Mouse (Mus musculus) megakaryocyte progenitor cell, adult 5-6 weeks (primary cell): ENCODE results near the gene Prdm8. TPM values are rescaled to one million over a fixed set of nuclear protein-coding genes. Genes with fewer than 3 reads are reported as not detected.
A peak's percentile ranks its signal among the peaks of the same experiment; 100 is the strongest.

ENCODE experiments used
- ATAC-seq: replicated peaks from 2 replicates; pipeline ENCODE4 v1.8.0; 2016; ENCODE audit warnings: mild to moderate bottlenecking, moderate TSS enrichment, inconsistent platforms; ENCODE audit not compliant: poor library complexity
- total RNA-seq, 2 experiments: library from RNA; stranded (forward) in 1 of 2; stranded (reverse) in 1 of 2; fragments of 157-497, 149-512 nt in 1 of 2; fragments of 200-1000 nt in 1 of 2; gene quantifications; 2 replicates each; pipeline versions ENCODE4 v1.2.3 to v1.2.4; 2015 to 2017

Prdm8 gene
- total RNA-seq (2015): not detected in 2 replicates
- total RNA-seq (2017): not detected in 2 replicates

DNA sequence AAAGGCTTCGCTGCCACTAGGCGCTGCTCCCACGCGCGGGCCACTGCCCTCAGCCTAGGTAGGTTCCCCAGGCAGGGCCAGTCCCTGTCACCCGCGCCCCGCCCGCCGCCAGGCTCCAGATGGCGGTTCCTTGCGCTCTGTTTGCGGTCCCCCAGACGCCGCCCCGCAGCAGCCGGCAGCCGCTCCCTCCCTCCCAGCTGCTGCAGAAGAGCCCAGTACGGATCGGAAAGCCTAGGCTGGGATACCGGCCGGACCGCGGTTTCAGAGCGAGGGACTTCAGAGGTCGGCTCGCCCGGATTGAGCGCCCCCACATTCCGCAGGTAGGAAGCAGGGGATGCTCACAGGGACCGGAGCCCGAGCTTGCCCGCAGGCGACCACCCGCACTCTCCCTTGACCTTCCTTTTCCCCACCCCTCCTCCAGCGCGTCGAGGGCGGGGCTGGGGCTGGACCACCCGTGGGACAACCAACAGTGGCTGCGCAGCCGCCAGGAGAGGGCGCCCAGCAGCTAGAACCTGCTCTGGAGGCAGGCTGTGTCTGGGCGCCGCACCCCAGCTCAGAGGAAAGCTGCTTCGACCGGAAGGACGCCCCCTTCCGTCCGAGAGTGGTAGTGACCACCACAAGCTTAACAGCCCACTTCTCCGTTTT is at the start of gene Prdm8:
Prdm8 (plus strand) TSS at position 19 of the 645 bp plus-strand sequence.
- peak; percentile 81 for ATAC-seq

DNA sequence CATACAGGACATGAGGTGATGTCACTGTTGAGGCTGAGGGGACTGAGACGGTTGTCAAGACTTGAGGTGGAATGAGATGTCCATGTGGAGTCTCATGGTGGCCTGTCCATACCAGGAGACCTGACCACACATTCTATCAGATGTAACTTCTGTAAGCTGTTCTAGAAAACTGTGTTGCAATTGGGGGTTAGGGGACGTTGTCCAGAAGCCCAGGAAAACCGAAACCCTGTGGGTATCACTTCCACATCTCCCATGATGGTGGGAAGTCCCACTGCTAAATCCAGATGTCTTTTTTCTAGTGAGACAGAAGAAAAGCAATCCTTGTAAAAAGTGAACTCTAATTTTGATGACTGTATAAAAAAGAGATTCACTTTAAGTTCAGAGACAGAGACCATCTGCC is 39.9 kb upstream of the Prdm8 start:
- ATAC-seq: peak; percentile 73

DNA sequence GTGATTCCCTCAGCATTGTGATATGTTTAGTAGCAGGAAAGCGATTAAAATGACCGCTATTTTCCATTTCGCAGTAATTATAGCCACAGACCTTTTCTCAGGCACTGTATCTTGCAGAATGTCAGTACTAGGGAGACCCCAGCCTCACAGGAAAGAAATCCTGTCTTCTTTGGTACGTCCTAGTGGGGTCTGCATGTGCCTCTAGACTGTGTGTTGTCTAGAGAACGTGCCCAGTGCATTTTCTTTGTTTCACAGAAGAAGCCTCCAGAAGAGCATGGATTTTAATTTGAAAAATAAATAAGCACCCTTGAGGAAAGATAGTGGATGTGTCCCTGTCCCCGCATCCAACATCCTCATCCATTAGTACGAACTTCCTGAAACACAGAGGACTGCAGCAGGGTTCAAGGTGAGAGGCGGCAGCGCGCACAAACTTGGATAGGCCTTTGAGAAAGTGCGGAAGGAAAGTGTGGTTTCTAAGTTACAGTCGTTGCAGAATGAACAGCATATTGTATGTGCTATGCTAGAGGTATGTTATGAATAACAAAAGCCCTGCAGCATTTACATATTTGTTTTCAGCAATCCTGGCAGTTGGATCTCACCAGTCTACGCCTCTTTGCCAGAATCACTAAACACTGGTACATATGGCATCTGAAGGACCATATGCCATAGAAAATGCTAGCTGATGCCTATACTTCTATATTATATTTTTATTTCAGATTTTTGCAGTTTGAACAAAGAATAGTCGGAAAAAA is 28.3 kb upstream of the Prdm8 start:
- no peak for ATAC-seq

DNA sequence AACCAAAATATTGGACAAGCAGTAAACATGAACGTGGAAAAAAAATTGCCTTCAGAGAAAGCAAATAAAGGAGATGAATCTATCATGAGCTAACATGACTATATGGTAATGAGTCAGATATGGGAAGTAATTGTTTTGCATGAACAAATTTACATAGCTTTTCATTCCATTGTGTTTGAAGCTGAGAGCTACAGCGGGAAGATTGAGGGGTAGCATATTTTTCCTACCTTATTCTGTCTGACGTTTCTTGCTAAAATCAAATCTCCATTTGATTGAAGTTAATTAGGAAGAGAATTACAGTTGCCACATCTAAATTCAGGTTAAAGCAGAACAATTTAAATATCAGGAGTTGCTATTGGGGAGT is 27.7 kb upstream of the Prdm8 start:
- ATAC-seq: no peak

DNA sequence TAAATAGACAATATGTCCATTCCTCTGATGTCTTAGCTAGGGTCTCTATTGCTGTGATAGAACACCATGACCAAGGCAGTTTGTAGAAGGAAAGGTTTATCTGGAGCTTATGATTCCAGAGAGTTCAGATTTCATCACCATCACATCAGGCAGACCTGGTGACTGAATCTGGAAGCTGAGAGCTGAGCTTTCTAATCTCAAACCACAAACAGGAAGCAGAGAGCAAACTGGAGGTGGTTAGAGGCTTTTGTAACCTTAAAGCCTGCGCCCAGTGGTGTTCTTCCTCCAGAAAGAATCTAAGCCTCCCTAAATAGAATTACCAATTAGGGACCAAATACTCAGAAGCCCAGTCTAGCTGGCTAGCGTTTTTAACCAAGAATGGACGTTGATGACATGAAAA is 20.1 kb upstream of the Prdm8 start:
- ATAC-seq: peak; percentile 97

DNA sequence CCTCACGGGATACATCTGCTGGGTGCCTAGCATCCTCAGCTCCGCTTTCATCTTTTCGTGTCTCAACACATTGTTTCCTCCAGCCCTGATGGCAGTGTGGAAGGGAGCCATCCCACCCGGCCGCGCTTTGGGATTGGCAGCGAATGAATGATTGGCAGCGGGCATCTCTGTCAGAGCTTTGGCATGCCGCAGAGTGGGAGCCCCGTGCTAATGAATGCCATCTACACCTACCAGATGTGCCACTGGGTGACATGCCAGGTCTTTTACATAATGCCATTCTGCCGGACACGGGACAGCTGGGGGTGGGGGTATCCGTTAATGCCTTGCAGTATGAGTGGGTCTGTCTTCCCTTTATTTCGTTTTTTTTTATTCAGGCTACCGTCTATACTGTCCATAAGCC is 882 bp upstream of the Prdm8 start:
- no peak for ATAC-seq

DNA sequence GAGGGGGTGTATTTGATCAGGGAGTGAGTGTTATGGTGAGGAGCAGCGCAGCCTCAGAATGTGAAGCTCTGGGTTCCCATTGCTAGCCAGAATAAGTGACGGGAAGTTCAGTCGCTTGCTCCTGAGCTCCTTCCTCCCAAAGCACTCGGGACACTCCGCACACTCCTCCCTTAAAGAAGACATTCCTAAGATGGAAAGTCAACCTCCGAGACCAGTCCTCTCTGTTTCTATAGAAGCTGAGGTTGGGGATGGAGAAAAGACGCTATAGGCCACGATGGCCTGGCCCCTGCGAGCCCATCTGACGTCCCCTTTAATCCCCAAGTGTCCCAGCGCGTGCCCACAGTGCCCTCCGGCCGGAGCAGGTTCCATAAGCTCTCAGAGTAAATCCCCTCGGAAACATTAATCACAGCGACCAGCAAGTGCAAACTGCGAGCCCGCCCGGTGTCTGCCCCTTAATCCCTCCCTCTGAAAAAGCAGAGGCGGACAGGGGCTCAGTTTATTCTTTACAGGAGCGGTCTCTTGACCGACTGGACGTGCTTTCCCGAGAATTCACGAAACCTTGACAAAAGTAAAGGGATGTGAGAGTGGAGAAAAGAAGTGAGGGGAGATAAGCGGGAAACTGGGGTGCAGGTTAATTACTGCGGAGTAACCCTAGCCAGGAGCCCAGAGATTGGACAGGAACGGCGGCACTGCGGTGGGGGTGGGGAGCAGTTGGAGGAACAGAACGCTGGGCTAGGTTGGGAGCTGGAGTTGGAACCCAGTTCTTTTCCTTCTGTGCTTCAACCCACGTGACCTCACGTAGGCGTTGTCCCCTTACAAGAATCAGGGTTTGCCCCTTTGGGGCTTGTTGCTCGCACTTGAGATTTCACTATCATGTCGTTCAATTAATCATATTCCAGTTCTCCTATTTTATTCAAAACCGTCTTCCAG is 1.6 kb downstream of the Prdm8 start:
- ATAC-seq: no peak

DNA sequence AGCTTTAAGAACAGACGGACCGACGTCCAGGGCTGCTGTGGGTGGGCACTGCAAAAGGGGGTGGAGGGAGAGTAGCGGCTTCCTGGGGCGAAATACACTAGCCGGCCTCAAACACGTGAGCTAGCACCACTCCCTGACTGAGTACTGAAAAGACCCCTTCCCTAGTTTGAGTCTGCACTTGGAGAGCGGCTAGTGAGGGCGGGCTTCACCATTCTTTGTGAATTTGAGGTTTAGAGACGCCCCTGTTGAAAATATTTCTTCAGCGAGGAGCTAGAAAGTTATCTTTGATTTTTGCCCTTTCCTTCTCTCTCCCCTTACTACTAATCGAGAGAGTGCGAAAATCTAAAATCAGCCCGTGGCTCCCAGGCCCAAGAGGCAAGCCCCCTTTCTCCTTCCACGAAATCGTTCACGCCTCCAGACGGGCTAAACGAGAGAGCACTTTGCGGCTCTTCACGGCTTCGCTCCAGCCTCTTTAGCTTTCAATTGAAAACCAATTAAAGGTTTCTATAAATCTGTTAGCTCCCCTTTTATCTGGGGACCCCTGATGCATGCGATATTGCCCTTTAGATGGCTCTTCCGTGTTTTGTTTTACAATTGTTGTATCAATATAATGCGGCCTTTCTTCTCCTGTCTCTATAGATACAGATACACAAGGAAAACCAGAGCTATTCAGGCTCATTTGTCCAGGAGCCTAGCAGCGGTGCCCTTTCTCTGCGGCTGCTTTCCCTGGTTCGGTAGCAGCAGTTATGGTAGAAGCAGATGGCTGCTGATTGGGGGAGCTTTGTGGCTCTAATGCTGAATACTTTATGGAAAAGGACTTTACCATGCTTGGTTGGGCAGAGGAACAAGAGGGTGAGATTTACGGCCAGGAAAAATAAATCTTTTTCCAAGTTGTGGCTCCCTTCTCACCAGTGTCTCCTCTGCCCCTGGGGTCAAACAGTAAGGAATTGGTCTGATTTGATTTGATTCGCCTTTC is 2.7 kb downstream of the Prdm8 start:
- ATAC-seq: no peak

DNA sequence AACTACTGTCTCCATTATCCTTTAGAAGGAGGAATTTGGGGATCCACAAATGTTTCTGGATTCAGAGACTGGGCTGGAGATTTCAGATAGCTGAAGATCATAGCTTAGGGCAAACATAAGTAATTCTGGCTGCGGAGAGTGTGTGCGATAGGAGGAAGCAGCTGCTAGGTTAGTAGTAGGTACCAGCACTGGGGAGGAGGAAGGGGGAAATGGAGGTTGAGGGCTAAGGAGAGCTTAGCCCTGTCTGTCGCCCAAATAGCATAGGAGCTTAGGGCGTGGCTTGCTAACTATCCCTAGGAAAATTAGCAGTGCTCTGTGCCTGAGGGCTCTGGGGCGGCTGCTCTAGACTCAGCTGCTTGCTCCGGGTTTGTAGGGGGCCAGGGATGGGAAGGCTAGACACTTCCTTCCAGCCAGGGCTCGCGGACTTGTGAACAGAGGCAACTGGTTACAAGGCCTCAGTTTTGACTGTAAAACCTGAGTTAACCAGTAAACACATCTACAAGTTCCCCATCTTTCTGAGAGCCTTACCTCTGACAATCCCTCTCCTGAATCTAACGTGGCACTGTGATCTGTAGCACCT is 4.7 kb downstream of the Prdm8 start:
- ATAC-seq: no peak

DNA sequence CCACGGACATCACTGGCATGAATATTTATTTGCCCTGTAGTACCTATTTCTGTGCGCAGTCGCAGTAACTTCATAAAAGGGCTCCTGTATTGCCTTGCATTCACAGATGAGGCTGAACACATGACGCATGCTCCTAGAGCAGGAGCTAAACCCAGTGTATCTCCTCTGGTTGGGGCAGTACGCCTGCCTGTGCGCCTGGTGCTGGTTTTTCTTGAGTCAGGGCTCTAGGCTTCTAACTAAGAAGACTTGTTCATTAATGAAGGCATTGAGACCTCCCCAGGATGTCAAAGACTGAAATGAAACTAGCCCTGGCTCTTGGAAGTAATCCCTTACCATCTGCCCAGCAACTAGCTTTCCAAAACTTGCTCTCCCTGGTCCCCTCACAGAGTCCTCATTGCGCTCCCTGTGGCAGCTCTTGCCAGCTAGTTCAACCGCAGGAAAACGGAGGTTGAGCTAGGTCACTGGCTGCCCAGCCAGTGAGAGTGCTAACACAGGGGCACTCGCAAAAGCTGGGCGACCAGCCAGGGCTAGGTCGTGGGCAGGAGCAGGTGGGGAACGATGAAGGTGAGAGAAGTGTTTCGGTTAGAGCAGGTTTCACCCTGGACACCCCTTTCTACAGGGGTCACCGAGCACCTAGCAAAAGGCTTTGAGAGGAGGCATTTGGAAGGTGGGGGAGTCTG is 5.6 kb downstream of the Prdm8 start:
- ATAC-seq: no peak

DNA sequence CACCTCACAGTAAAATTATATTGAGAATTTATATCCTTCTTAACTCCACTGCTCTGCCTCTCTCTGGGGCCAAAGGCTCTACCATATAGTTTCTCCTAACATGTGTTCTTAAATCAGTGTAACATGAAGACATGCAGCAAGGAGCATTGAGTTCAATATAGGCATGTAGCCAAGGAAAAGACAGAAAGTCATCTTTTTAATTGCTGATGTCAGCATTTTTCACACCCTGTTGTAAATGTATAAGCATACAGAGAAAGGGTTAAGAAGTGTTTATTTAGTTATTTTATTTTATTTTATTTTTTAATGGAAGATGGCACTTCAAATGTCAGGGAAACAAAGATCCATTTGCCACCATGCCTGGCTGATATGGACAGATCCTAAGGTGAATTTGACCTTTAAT is 6.7 kb downstream of the Prdm8 start:
- ATAC-seq: no peak

DNA sequence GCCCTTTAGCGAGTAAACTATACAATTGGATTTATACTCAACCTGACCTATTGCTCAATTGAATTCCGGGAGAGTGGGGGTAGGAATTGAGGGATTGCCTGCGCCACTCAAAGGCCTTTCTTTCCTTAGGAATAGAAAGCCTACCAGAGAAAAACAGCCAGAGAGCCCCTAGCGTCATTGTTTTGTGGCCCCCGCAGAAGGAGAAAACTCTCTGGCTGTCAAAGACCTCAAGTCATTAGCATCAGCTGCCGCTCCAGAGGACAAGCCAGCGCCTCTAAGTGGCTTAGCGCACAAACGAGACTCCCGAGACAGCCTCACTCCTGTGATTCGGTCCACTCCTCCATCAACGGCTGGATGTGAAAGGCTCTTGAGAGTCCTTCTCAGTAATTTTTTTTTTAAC is 12.6 kb downstream of the Prdm8 start:
- no peak for ATAC-seq

DNA sequence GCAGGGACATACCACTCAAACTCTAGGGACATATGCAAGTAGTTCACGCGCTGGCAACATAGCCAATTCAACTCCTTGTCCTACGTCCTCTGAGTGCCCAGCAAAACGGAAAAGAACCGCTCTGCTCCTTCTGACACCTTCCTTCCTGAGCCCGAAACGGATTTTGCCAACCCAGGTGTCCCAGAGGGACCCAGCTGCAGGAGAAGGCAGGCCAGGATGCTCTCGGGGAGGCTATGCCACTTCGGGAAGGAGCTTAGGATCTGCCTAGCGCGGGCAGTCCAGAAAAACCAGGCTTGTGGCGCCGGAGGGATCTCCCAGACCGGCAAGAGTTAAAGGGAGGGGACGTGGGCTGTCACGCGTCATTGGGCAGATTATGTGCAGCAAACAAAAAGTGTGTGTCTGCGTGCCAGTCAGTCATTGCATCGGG is 13.5 kb downstream of the Prdm8 start:
- ATAC-seq: no peak

DNA sequence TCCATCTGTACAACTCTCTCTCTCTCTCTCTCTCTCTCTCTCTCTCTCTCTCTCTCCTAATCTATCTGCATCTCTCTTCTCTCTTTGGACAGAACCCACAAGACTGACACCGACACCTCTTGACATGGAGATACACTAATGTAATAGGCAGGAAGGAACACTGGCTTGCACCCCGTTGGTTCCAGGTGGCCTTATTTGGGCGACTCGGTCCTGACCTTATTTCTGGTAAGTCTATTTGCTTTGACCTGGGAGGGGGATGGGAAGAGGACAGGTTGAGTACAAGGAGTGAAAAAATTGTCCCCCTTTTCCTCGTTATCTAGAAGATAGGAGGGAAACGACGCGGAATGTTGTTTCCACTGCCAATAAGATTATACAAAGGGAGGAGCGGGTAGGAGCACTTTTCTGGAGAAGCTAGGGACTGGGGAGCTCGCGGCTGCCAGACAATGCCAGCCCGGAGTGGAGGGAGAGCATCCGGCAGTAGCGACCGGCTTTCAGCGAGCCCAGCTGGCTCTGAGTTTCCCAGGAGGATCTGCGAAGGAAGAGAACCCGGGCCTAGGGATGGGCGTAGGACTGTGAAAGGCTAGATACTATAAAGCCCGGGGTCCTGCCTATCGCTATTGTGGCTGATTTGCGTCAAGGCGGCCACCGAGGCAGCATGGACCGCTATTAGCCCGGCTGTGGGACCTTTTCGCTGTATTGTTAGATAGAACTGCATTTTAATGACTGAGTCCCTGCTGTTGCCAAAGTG is 14.1 kb downstream of the Prdm8 start:
- no peak for ATAC-seq

DNA sequence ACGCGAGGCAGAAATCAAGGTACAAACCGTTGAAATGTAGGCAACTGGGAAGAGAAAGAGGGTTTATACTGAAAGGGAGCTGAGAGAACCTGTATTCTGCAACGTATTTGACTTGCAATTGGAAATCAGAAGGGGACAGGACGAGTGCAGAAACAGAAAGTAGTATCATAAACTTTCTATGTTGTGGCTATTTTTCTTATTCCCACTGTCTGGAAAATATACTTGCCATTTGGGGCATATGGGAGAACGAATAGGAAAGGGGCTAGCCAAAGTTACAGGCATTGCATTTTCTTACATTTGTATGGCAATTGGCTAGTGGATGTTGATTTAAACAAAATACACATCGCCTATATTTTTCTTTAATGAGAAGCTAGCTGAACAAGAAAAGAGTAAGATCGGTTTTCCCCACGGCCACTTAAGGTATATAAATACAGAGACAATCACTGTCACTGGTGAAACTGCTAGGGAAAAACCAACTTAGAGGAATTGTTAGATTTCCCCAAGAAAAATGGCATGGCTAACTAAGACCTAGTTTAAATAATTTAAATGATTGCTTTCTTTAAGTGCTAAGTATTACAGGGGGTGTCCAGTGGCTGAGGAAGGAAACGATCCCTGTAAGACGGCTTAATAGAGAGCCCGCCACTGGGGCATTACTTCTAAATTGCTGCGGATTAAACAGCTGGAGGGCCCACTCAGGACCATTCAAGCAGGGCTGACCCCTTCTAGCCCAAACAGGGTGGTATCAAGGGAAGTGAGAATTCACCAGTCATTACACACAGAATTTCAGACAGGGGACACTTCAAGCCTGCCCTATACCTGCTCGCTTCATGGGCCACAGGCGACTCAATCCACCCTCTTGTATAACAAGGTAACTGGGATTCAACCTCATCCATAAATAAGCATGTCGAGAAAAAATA is 14.9 kb downstream of the Prdm8 start:
- ATAC-seq: no peak

DNA sequence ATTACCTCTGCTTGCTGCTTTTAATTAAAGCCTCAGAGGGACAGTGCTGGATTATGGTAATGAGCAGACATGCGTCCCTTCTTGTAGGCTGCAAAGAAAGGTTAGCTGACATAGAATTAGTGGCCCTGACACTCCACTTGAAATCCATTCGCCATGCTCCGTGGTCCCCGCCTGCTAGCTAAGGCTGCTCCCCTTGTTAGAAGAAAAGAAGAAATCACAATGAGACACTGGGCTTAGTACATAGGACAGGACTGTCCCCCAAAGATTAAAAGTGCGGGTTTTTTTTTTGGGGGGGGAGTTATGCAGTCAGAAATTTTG is 15.6 kb downstream of the Prdm8 start:
- no peak for ATAC-seq

DNA sequence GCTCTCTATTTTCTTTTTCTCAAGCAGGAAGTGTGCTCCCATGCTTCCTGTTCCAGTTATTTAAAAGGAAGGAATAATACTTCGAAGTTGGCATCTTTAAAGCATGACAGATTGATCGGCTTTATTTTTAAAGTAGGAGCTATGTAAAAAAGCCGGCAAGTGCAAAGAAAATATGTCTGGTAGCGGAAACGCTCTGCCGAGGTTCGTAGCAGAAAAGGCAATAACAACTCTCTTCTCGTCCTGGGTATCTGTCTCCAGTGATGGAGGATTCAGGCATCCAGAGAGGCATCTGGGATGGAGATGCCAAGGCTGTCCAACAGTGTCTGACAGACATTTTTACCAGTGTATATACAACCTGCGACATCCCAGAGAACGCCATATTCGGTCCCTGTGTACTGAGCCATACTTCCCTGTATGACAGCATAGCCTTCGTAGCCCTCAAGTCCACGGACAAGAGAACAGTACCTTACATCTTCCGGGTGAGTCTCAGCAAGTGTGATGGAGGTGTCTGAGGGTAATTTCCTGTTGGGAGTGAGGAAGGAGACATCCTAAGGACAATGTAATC is 16.1 kb downstream of the Prdm8 start:
- no peak for ATAC-seq
